Mouse (Mus musculus) heart, postnatal 25 days (tissue): ENCODE measurements around the gene Bnip1. TPM values are rescaled to one million over a fixed set of nuclear protein-coding genes. Genes with fewer than 3 reads are reported as not detected.

Source experiments
- DNase-seq: peaks from one replicate; pipeline ENCODE4 v3.0.0; 2022; ENCODE audit warnings: low spot score
- intact Hi-C: fragments of 180-260 bp; cut with DNase I; formaldehyde crosslinking; loops from one replicate; pipeline ENCODE4 v1.15.1; 2025
- total RNA-seq, 2 experiments: library from RNA; stranded (reverse); gene quantifications; 2 replicates each; pipeline ENCODE4 v1.2.3; 2021

The Bnip1 gene
- total RNA-seq, 2 experiments from 2014 or later = 26.3 to 28.3 TPM

DNA sequence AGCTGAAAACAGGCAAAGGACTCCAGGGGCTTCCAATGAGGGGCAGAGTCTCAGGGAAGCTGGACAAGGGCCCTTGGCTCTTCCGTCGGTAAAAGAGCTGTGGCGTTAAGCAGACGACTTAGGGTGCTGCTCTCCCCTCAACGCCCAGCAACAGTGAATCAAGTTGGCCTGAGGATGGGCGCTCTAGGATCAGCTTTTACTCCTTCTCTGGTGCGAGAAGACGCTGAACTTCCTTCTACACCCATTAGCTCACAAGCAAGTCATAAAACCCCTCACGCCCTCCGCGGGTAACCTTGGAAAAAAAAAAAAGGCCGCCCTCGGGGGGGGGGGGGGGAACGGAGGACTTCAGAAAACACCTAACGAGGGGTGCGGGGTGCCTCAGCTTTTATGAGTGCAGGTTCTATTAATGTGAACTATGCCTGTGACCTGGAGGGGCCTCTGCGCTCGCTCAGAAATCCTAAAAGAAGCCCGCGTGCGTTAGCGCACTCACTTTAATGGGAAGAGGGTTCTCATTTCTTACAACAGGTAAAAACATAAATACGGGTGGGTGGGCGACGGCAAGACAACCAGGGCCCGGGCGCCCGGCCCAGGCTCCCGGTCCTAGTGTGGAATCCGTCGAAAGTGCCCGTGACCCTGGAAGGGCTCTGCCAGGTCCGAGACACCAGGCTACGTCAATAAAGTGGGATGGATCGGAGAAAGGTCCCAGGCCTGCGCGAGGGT, 57.5 kb downstream of the Bnip1 start:
- intact Hi-C loops = no loop called here
- no peak for DNase-seq

DNA sequence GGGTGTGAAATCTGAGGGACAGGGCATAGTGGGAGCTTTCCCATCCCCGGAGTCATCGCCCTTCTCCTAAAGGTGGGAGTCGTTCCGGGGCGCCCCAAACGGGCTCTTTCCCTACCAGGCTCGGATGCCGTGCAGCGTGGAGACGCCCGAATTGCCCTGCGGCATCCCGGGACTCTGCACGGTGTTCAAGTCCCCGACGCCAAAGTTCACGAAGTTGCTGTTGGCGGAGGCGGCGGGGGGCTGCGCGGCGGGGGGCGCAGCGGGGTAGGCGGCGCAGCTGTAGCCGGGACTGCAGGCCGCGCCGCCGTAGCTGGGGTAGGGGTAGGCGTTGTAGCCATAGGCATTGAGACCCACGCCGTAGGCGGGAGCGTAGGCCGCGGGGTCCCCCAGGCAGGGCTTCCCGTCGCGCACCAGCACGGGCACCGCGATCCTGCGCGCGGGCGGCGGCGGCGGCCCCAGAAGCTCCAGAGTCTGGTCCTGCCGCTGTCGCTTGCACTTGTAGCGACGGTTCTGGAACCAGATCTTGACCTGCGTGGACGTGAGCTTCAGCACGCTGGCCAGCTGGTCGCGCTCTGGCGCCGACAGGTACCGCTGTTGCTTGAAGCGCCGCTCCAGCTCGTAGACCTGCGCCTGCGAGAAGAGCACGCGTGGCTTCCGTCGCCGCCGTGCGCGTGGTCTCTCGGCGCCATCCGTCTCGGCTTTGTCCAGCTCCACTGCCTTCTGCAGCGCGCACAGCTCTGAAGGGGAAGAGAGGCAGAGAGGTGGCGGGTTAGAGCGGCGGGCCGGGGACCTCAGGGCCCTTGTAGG, 58.2 kb downstream of the Bnip1 start:
- intact Hi-C loops = no loop called here
- no peak for DNase-seq

DNA sequence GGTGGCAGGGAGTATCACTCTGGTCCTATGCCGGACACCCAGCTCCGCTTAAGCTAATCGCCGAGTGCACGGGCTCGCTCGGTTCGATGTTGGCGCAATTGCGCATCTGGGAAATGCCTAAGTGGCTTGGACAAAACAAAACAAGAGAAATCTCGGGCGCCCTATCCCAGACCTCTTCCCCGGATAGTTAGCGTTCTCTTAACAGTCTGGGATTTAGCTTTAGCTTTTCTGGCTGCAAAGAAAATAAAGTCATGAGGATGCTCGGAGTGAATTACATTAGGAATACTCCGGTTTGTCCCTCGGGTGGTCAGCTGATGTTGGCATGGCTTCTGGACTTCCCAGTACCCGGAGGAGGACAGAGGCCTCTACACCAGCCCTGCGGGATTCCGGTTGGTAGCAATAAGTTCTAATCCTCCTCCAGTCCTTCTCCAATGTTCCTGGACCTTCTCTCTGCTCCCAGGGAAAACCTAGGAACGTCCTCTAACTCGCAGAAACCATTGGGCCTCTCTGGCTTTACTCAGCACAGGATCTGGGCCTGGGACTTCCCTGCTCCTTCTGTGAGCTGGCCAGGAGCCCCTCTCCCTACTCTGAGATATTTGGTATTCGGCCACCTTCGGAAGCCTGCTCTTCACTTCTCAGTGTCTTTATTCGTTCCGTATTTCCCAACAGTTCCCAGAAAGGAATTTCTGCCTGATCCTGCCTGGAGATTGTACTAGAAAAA, 59.0 kb downstream of the Bnip1 start:
- no peak for DNase-seq
- intact Hi-C loops = loop anchor here (10.0 kb wide), 1 partner anchor 355 kb away; no protein-coding TSS in a partner anchor

DNA sequence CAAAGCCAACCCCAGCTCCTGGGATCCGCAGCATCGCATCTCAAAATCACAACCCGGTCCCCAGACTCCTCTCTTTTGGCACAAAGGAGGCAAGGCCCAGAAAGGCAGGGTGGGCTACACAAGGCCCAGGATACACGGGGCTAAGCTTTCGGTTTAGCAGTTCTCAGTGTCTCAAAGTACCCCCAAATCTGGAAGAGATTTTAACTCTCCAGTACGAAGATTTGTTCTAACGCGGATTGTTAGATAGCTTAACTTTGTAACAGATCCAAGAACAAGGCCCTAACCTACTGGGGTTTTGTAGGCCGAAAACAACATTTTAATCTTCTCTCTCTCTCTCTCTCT, 59.5 kb downstream of the Bnip1 start:
- intact Hi-C loops = loop anchor here (10.0 kb wide), 1 partner anchor 356 kb away; no protein-coding TSS in a partner anchor
- DNase-seq = no peak

DNA sequence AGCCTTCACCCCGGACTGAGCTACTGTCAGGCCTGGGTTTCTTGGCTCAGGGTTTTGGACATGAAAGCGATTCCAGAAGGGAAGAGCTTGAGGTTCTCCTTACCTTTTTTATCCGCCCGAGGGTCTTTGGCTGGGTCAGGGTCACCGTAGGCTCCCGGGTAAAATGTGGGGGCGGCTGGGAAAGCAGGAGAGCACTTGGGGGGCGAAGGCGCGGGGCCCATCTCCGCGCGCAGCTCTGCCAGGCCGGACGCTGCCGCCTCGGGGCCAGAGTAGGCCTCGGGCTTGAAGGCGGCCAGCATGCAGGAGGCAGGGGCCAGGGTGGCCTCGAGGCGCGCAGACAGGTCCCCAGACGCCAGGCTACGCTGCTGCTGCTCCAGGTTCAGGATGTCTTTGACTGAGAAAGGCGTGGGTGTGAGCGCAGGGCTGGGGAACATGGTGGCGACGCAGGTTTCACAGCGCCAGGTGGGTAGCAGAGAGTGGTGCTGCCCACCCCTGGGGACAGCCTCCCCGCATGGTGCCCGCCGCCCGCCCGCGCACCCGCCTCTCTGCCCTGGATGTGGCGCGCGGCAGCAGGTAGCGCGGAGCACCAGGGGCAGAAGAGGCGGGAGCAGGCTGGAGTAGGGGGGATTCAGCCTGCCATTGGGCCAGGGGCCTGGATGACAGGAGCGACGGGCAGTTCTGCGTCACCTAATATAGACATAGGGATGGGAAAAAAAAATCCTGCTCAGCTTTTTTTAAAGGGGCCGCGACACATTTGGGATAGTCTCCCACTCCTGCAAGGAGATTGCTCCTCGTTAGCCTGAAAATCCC, 60.3 kb downstream of the Bnip1 start:
- peak; percentile 45 for DNase-seq
- intact Hi-C loops = loop anchor here (10.0 kb wide), 1 partner anchor 356 kb away; no protein-coding TSS in a partner anchor

- no peak for DNase-seq
- intact Hi-C loops = loop anchor here (10.0 kb wide), 1 partner anchor 357 kb away; no protein-coding TSS in a partner anchor
These were observed 61.1 kb downstream of the Bnip1 start for GRCm38 (mm10) chr17:26841981-26842380.

Other genes with a start within 250 kb of the Bnip1 start
- 10 to 100 TPM; 54.2 to 58.4 TPM for gene Ergic1, start 219.6 kb upstream of the Bnip1 start, total RNA-seq
- 10 to 100 TPM; 44.8 to 66.4 TPM for gene Dusp1, start 218.9 kb upstream of the Bnip1 start, total RNA-seq
- 10 to 100 TPM; 64.5 to 66.4 TPM for gene Atp6v0e, start 117.8 kb upstream of the Bnip1 start, total RNA-seq
- 10 to 100 TPM; 65.4 to 72.4 TPM for gene Crebrf, start 65.4 kb upstream of the Bnip1 start, total RNA-seq
- 10 to 100 TPM; 79.5 to 91.8 TPM for gene Nkx2-5, start 63.9 kb downstream of the Bnip1 start, total RNA-seq
- under 1 TPM; 0.44 to 0.48 TPM for gene Kifc5b, start 136.0 kb downstream of the Bnip1 start, total RNA-seq
- gene Phf1, start 152.0 kb downstream of the Bnip1 start, total RNA-seq = 10 to 100 TPM; 10.8 to 12.3 TPM
- 10 to 100 TPM; 91.4 to 92.5 TPM for gene Cuta, start 158.5 kb downstream of the Bnip1 start, total RNA-seq
- 1 to 10 TPM; 5.3 to 5.5 TPM for gene Syngap1, start 160.2 kb downstream of the Bnip1 start, total RNA-seq
- 1 to 10 TPM; 2.9 to 3.8 TPM for gene Zbtb9, start 192.1 kb downstream of the Bnip1 start, total RNA-seq
- gene Bak1, start 247.9 kb downstream of the Bnip1 start, total RNA-seq = 10 to 100 TPM; 18.2 to 24.2 TPM